8 mouse cellular contexts compared by ENCODE assay signal in genomic region chr17:11067704-11068475, GRCm38 (mm10).
DNase-seq lines count a peak whose midpoint lies in the region; ATAC-seq and TF ChIP-seq lines count a peak whose summit lies in the region.

No protein-coding gene starts in this region.

- intact Hi-C loops in gastrocnemius, adult 2 months (cut with DNase I): loop anchor here (5.0 kb wide), 1 partner anchor 1311 kb away; no protein-coding TSS in a partner anchor

- H3K4me1 ChIP-seq in hindbrain, embryonic 13.5 days (replicated peaks): peaks cover 24% of the 10 kb centered on the region
- no peaks in the 10 kb centered on the region for H3K4me1 ChIP-seq in small intestine, adult 2 months (ENCODE audit: control insufficient read depth, insufficient read depth, insufficient read length, low read length)

- peak overlapping the region; percentile 49; the same call in 1 of the 2 replicates for H3K9ac ChIP-seq in hindbrain, embryonic 13.5 days

- no peak for TF ChIP-seq POLR2A in small intestine, adult 2 months (IDR thresholded peaks at IDR 0.05; ENCODE audit: low read depth, low read length)

- H3K27ac ChIP-seq in gastrocnemius, adult 2 months: no peak overlapping the region
- peak overlapping the region; percentile 78 for H3K27ac ChIP-seq in hindbrain, embryonic 13.5 days
- H3K27ac ChIP-seq in small intestine, adult 2 months (ENCODE audit: insufficient read depth, low read depth, low read length): no peak overlapping the region

- peak overlapping the region; percentile 45 for H3K4me3 ChIP-seq in gastrocnemius, adult 2 months
- peak overlapping the region; percentile 20; the same call in 1 of the 2 replicates for H3K4me3 ChIP-seq in hindbrain, embryonic 13.5 days
- H3K4me3 ChIP-seq in small intestine, adult 2 months (ENCODE audit: low read depth, low read length): no peak overlapping the region

- WGBS in hindbrain, embryonic 13.5 days: 3% methylated on average over 14 of the region's 14 CpGs
- 30% methylated on average over 14 of the region's 14 CpGs for WGBS in small intestine, adult 2 months

- peak overlapping the region; percentile 50 for H3K4me2 ChIP-seq in hindbrain, embryonic 13.5 days

- no peaks in the 10 kb centered on the region for H3K27me3 ChIP-seq in hindbrain, embryonic 13.5 days
- no peaks in the 10 kb centered on the region for H3K27me3 ChIP-seq in small intestine, adult 2 months (ENCODE audit: control insufficient read depth, insufficient read depth, low read length)

- ATAC-seq in hindbrain, embryonic 13.5 days (ENCODE audit: low FRiP score): peak; percentile 91
- peak; percentile 73 for ATAC-seq in megakaryocyte-erythroid progenitor cell, adult 5-6 weeks (replicated peaks; ENCODE audit: low FRiP score, low TSS enrichment, poor library complexity, severe bottlenecking)

- peak; percentile 6 for DNase-seq in NIH3T3 (ENCODE audit: low read depth)
- peak; percentile 82 to 84 for DNase-seq in cerebellum, postnatal 25 days
- DNase-seq in gastrocnemius, adult 2 months: peak; percentile 73
- DNase-seq in layer of hippocampus, postnatal 36 days: peak; percentile 44 to 49
- no peak for DNase-seq in thymus, postnatal 36 days

- no peaks in the 10 kb centered on the region for H3K9me3 ChIP-seq in hindbrain, embryonic 13.5 days

- TF ChIP-seq CTCF in gastrocnemius, adult 2 months (IDR thresholded peaks at IDR 0.05): peak; percentile 69
- TF ChIP-seq CTCF in small intestine, adult 2 months (IDR thresholded peaks at IDR 0.05; ENCODE audit: extremely low read depth, insufficient read length, insufficient replicate concordance, low read depth, low read length): peak; percentile 23; the same call in 1 of the 2 replicates

- H3K36me3 ChIP-seq in hindbrain, embryonic 13.5 days: no peaks in the 10 kb centered on the region
- no peaks in the 10 kb centered on the region for H3K36me3 ChIP-seq in small intestine, adult 2 months (ENCODE audit: control insufficient read depth, insufficient read depth, low read length)

Comparison
In these comparisons a context has a peak if more than half of its experiments do, and no peak if none do; other contexts are left out.
1. DNase-seq: peak in NIH3T3 (single experiment), cerebellum, postnatal 25 days (2 of 2), gastrocnemius, adult 2 months (single experiment) and layer of hippocampus, postnatal 36 days (2 of 2); none in thymus, postnatal 36 days (0 of 2).